Mouse (Mus musculus) layer of hippocampus, postnatal 36 days (tissue): ENCODE data around the gene Fbrsl1. TPM values are rescaled to one million over a fixed set of nuclear protein-coding genes. Genes with fewer than 3 reads are reported as not detected.

ENCODE experiments used
- DNase-seq, 2 experiments: peaks; one replicate each; pipeline ENCODE4 v3.0.0; 2022
- total RNA-seq, 2 experiments: library from RNA; stranded (reverse); gene quantifications; 2 replicates each; pipeline ENCODE4 v1.2.3; 2021

Fbrsl1 gene
- total RNA-seq, 2 experiments from 2014 or later = 78.1 to 89.6 TPM

DNA sequence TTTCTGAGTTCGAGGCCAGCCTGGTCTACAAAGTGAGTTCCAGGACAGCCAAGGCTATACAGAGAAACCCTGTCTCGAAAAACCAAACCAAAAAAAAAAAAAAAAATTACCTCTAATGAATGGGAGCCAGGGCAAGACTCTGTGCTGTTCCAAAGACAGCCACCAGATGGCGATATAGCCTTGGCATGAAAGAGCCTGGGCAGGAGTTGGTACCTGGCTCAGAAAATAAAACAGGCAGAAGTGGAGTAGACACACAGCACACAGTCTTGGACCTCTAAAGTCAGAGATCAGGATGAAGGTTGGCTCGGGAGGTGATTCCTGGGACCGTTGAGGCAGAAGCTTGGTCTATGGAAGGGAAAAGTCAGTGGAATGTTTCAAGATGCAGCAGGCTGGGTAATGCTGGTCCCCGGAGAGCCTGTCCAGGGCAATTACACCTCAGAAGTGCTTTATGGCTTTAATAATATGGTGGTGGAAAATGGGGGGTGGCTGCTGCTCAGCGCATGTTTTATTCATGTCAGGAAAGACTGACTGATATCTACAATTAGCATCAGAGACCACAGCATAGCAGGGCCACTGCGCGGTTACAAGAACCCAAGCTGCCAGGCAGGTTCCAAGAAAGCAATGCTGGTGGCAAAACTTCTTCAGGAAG lies 90.6 kb downstream of the Fbrsl1 start:
- DNase-seq = peak; percentile 74 to 78

DNA sequence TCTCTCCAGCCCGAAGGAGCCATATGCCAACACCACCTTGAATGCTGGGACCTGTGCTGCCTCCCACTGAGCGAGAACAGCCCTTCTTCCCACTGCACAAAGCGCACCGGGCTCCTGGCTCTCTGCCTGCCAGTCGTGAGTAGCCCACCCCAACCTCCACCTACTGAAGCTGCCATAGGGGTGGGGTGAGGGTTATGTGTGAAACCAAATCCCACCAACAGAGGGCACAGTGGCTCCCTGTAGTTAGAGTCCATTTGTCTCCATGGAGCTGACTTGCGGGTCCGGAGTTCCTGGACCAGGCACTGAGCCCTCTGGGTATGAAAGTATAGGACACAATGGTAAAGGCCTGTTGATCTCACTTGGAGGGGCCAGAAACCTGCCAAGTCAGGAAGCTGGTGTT lies 93.6 kb downstream of the Fbrsl1 start:
- DNase-seq = no peak

- DNase-seq = no peak
These were observed 101.3 kb downstream of the Fbrsl1 start for GRCm38 (mm10) chr5:110347006-110347405.

DNA sequence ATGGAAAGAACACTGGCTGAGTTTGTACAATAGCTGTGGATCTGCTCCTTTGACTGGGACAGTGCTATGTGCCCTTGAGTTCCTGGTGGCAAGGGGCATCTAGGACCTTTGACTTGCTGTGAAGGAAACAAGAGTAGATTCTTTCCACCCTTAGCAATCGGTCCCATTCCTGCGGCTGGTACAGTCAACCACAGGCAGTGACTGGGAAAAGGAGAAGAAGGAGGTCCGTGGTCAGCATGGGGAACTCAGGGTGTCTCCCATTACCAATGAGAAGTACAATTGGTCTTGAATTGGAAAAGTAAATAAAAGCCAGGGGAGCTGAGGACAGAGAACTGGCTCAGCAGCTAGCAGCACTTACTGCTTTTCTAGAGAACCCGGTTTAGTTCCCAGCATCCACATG lies 102.8 kb downstream of the Fbrsl1 start:
- no peak for DNase-seq

DNA sequence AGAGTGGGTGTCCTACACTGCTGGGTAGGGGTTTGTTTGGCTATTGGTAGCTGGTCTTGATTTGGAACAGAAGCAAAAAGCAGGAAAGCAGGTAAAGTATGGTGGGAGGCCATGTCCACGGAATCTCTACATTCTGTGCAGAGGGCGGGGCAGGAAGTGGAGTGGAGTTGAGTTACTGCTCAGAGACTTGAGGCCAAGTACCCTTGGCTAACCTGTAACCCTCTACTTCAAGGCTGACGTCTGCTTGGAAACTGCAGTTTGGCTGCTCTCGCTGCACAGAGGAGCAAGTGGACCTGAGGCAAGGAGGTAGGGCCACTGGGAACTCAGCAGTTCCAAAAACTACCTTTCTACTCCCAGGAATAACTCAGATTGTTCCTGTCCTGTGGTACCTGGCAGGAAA lies 103.8 kb downstream of the Fbrsl1 start, which contains the start of gene Lrcol1:
Gene Lrcol1, plus strand, starts transcription at position 207 of the 400 bp plus-strand sequence.
- DNase-seq = no peak

GRCm38 (mm10) chr5:110342648-110343284 lies 105.5 kb downstream of the Fbrsl1 start, which contains the start of gene P2rx2:
Gene P2rx2 (minus strand): TSS chr5:110343212.
- DNase-seq = no peak

- no peak for DNase-seq
These were observed 109.5 kb downstream of the Fbrsl1 start for GRCm38 (mm10) chr5:110338792-110339191.

DNA sequence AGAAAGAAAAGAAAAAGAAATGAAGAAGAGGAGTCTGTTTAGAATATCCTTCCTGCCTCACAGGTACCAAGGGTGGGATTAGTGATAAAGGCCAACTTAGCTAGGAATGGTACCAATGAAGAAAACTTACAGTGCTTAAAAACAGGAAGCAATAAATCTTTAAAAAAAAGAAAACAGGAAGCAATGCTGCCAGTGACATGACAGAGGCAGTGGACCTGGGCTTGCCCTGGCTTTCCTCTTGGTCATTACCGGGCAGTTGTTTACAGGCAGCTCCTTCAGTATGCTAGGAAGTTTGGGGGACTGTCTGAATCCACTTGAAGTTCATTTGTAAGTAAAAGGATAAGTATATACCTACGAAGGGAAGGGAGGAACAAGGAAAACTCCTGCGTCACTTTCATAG lies 117.8 kb downstream of the Fbrsl1 start:
- no peak for DNase-seq

DNA sequence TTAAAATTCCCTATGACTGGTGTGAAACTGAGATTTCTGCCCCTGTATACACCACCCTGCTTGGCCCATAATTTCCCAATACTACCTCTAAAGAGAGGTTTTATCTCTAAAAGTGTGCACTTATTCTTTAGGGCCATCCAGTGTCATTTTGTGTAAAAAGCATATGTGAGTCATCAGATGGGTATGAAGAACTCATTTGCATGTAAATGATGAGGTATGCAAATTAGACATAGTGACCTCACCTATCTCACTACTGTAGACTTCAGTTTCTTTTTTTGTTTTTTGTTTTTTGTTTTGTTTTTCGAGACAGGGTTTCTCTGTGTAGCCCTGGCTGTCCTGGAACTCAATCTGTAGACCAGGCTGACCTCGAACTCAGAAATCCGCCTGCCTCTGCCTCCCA lies 135.2 kb downstream of the Fbrsl1 start:
- no peak for DNase-seq

Other genes with a start within 250 kb of the Fbrsl1 start
- gene Ankle2, start 217.5 kb downstream of the Fbrsl1 start, total RNA-seq = 10 to 100 TPM; 38.6 to 48.2 TPM
- 10 to 100 TPM; 57.4 to 62.8 TPM for gene Pgam5, start 178.6 kb downstream of the Fbrsl1 start, total RNA-seq
- gene Pxmp2, start 162.3 kb downstream of the Fbrsl1 start, total RNA-seq = 1 to 10 TPM; 8.5 to 9.4 TPM
- 1 to 10 TPM; 1.2 to 2.1 TPM for gene Pole, start 162.2 kb downstream of the Fbrsl1 start, total RNA-seq
- gene P2rx2, start 105.3 kb downstream of the Fbrsl1 start, total RNA-seq = under 1 TPM in 1 of 2 experiments, not detected in 1; 0.27 TPM
- gene Lrcol1, start 103.8 kb downstream of the Fbrsl1 start, total RNA-seq = not detected
- gene Galnt9, start 95.9 kb upstream of the Fbrsl1 start, total RNA-seq = 100 to 1,000 TPM; 105 to 109 TPM
- 10 to 100 TPM; 20.0 to 24.7 TPM for gene Noc4l, start 204.9 kb upstream of the Fbrsl1 start, total RNA-seq
- gene Ddx51, start 204.9 kb upstream of the Fbrsl1 start, total RNA-seq = 10 to 100 TPM; 26.0 to 28.8 TPM